Mouse (Mus musculus) hindbrain, embryonic 16.5 days (tissue): ENCODE measurements around the gene Jchain. TPM values are rescaled to one million over a fixed set of nuclear protein-coding genes. Genes with fewer than 3 reads are reported as not detected.
A peak's percentile ranks its signal among the peaks of the same experiment; 100 is the strongest.
"Not testable (repeated sequence)": the region's sequence is repeated elsewhere in the genome, so short reads cannot be mapped to it uniquely, and the experiment has no call there.

Experiments
- ATAC-seq: fragments of 200-750 bp; cut with Nextera tagmentation; 2 replicates; pipeline ENCODE4 v1.8.0; 2017; ENCODE audit warnings: moderate TSS enrichment, moderate library complexity
- H3K27ac ChIP-seq: fragments of 300-500 bp; sonication (generic); 2 replicates; pipeline ENCODE4 v1.5.1; 2014; ENCODE audit warnings: low read depth, mild to moderate bottlenecking, control low read depth, low read length, moderate library complexity
- H3K27me3 ChIP-seq: fragments of 300-500 bp; sonication (generic); replicated peaks from 2 replicates; pipeline ENCODE4 v1.6.1; 2014; ENCODE audit warnings: low read length; ENCODE audit not compliant: control insufficient read depth, insufficient read depth
- H3K36me3 ChIP-seq: fragments of 300-500 bp; sonication (generic); 2 replicates; pipeline ENCODE4 v1.6.1; 2014; ENCODE audit warnings: mild to moderate bottlenecking, low read length, moderate library complexity, mixed read lengths; ENCODE audit not compliant: control insufficient read depth, insufficient read depth
- H3K4me1 ChIP-seq: fragments of 300-500 bp; sonication (generic); 2 replicates; pipeline ENCODE4 v1.6.1; 2014; ENCODE audit warnings: low read depth, low read length; ENCODE audit not compliant: control insufficient read depth, insufficient read depth
- H3K4me2 ChIP-seq: fragments of 300-500 bp; sonication (generic); 2 replicates; pipeline ENCODE4 v1.6.1; 2014; ENCODE audit warnings: mild to moderate bottlenecking, low read length, control low read depth, moderate library complexity
- H3K4me3 ChIP-seq: fragments of 300-500 bp; sonication (generic); 2 replicates; pipeline ENCODE4 v1.5.1; 2014; ENCODE audit warnings: mild to moderate bottlenecking, low read length, control low read depth, moderate library complexity
- H3K9ac ChIP-seq: fragments of 300-500 bp; sonication (generic); 2 replicates; pipeline ENCODE4 v1.6.1; 2014; ENCODE audit warnings: low read depth, mild to moderate bottlenecking, control low read depth, low read length, moderate library complexity
- H3K9me3 ChIP-seq: fragments of 300-500 bp; sonication (generic); 2 replicates; pipeline ENCODE4 v1.6.1; 2014; ENCODE audit warnings: mild to moderate bottlenecking, low read length, moderate library complexity; ENCODE audit not compliant: control insufficient read depth
- WGBS: fragments of 180-500 bp; shearing (Covaris S2); extraction: QIAGEN DNeasy Blood & Tissue Kit; methylation state at CpG from one replicate; pipeline ENCODE4 v1.1.7; 2014; 5-methylcytosine and 5-hydroxymethylcytosine counted together
- polyA plus RNA-seq: library from polyadenylated mRNA; unstranded; fragments of >200 nt; fragmentation: Nextera tagmentation; extraction: Ambion mirVana; gene quantifications from 2 replicates; pipeline ENCODE4 v1.2.1, GENCODE M21; 2015

Jchain gene
- polyA plus RNA-seq, 1 experiment from 2014 or later, result 0.40 TPM

DNA sequence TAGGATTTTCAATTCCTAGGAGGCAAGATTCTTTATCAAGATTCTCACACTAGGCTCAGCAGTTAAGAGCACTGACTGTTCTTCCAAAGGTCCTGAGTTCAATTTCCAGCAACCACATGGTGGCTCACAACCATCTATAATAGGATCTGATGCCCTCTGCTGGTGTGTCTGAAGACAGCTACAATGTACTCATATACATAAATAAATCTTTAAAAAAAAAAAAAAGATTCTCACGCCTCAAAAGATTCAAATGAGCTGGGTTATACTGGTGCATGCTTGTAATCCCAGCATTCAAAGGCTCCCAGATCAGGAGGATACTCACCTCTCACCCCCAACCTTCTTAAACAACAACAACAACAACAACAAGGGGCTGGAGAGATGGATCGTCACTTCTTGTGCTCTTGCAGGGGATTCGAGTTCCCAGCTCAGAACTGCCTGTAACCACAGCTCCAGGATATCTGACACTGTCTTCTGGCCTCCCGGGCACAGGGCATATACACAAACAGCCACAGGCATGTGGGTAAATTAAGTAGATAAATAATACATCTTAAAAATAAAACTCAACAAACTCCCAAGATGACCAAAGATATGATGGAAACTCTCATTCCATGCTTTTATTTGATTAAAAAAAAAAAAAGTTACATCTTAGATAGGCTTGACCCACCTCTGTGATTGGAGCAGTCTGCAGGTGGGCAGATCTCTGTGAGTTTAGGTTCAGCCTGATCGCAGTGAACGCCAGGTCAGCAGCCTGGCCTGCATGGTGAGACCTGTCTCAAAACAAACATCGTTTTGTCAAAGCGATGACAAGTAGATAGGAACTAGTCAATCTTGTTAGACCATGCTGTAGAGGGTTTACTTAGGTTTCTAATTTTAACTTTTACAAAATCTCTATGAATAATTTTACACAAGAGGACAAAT, 35.4 kb upstream of the Jchain start:
- ATAC-seq, result no peak

DNA sequence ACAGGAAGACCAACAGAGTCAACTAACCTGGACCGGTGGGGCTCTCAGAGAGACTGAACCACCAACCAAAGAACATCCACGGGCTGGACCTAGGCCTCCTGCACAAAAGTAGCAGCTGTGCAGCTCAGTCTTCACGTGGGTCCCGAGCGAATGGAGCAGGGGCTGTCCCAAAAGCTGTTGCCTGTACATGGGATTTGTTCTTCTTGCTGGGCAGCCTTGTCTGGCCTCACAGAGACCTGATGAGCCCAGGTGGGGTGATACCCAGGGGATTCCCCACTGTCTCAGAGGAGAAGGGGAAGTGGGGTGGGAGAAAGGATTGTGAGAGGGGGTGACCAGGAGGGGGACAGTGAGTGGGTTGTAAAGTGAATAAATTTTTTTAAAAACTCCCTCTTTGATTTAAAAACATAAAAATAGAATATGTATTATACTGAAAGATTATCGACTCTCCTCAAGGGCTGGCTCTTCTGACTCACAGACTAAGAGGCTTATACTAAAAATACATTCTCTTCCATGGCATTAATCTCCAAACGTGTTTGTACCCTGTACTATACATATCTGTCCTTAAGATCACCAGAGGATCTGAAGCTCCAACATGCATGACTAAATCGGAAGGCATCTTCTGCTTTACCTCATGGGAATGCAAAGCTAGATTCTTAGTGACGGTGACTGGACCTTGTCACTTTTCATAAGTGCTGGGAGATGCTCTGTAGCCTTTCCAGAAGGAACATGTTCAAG, 33.6 kb upstream of the Jchain start:
- Histone ChIP-seq H3K9ac (no peak overlapping the region), H3K27ac (no peak overlapping the region), H3K36me3 (no peaks in the 10 kb centered on the region; the same call in 1 of the 2 replicates), H3K4me2 (no peak overlapping the region), H3K9me3 (no peaks in the 10 kb centered on the region), H3K4me1 (peaks cover 9% of the 10 kb centered on the region), H3K4me3 (no peak overlapping the region), H3K27me3 (no peaks in the 10 kb centered on the region)
- WGBS, result 86% methylated on average over 9 of the region's 9 CpGs
- ATAC-seq, result no peak

More for the DNA sequence above, 35.4 kb upstream of the Jchain start:
- 73% methylated on average over 8 of the region's 8 CpGs for WGBS
- H3K27me3 ChIP-seq, result no peaks in the 10 kb centered on the region
- H3K4me3 ChIP-seq, result no peak overlapping the region
- no peaks in the 10 kb centered on the region for H3K9me3 ChIP-seq
- H3K36me3 ChIP-seq, result no peaks in the 10 kb centered on the region
- H3K4me1 ChIP-seq, result peaks cover 17% of the 10 kb centered on the region
- no peak overlapping the region for H3K27ac ChIP-seq
- no peak overlapping the region for H3K9ac ChIP-seq
- no peak overlapping the region for H3K4me2 ChIP-seq

DNA sequence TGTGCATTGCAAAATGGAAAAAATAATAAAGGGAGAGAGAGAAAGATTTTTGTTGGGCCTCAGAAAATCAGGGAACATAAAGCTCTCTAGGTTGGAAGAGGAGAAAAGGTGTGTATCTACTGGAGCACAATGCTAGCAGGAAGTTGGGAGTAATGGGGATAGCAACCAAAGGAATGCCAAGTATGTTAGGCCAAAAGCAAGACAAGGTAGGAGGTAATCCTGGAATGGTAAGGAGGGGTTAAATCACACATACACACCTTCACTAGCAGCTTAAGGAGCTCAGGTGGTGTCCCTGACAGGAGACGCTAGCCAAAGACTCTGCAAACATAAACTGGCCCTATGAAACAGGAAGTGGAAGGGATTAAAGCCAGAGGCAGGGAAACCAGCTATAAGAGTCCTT, 31.3 kb upstream of the Jchain start:
- H3K36me3 ChIP-seq, result no peaks in the 10 kb centered on the region; the same call in 1 of the 2 replicates
- WGBS, result 64% methylated on average over 1 of the region's 1 CpGs
- H3K4me1 ChIP-seq, result peaks cover 18% of the 10 kb centered on the region
- no peak overlapping the region for H3K9ac ChIP-seq
- H3K4me2 ChIP-seq, result no peak overlapping the region
- no peak overlapping the region for H3K27ac ChIP-seq
- ATAC-seq, result no peak
- no peak overlapping the region for H3K4me3 ChIP-seq
- H3K9me3 ChIP-seq, result no peaks in the 10 kb centered on the region
- H3K27me3 ChIP-seq, result no peaks in the 10 kb centered on the region

DNA sequence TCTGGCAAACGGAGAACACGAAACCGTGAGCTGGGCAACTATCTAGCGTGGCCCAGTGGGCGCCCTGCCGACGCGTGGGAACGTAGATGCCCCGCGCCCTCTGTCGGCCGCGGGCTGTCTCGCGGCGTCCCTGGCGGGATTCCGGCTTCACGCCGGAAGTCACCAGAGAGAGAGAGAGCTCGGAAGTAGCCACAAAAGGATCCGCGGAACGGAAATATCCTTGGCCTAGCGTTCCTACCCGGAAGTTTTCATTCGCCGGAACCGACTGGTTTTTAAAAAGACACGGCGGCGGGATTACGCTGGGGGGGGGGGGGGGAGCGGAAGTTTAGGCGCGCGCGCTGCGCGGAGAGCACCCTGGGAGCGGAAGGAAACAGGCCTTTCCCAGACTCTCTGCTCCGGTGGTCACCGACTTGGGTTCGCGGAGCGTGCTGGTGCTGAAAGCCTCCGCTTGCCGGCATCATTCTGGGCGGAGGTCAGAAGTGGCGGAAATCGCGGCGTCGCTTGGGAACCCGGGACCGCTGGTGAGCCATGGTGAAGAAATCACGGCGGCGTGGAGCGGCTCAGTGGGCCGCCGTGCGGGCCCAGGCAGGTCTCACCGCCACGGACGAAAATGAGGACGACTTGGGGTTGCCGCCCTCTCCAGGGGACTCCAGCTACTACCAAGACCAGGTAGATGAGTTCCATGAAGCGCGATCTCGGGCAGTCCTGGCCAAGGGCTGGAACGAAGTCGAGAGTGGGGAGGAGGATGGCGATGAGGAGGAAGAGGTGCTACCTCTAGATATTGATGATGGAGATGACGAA, 26.6 kb upstream of the Jchain start, which contains the start of gene Utp3:
Gene Utp3 (plus strand): TSS at position 377 of the 801 bp plus-strand sequence.
- H3K27ac ChIP-seq, result peak within 1 kb of the TSS; percentile 94
- H3K27me3 ChIP-seq, result no peaks in the 10 kb centered on the region
- H3K9me3 ChIP-seq, result no peaks in the 10 kb centered on the region
- ATAC-seq, result peak; percentile 97
- H3K4me1 ChIP-seq, result peaks cover 15% of the 10 kb centered on the region
- H3K9ac ChIP-seq, result peak within 1 kb of the TSS; percentile 92
- under 1% methylated on average over 66 of the region's 76 CpGs for WGBS
- H3K4me3 ChIP-seq, result peak within 1 kb of the TSS; percentile 91
- no peaks in the 10 kb centered on the region; the same call in 1 of the 2 replicates for H3K36me3 ChIP-seq
- peak within 1 kb of the TSS; percentile 84 for H3K4me2 ChIP-seq

DNA sequence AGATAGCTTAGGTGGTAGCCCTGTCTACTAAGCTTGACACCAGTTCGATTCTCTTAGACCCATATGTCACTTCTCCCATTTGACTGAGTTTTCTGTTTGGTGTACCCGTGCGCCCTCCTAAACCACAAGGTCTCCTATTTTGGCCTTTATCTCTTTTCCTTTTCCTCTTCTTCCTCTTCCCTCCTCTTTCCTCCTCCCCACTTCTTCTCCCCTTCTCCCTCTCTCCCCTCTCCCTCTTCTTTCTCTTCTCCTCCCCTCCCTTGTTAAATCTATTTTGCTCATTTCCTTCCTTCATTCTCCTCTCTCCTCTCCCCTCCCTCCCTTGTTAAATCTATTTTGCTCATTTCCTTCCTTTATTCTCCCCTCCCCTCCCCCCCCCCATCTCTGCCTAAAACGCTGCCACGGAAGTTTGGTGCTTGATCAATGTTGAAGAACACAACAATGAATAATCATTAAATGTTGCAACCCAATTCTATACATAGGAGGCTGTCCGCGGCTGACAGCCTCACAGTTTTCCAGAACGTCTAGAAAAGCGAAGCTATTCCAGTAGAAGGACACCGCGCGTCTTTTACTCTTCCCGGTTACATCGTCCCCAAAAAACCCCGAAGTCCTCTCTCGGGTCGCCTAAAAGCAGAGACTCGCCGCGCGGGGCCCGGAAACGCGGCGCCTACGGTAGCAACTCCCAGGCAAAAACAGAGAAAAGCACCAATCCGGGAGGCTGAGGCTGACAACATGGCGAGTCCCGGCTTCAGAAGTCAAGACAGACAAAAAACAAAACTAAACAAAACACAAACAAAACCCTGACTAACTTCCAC, 25.8 kb upstream of the Jchain start:
- WGBS, result 8% methylated on average over 29 of the region's 29 CpGs
- peak overlapping the region; percentile 91 for H3K4me3 ChIP-seq
- H3K4me2 ChIP-seq, result peak overlapping the region; percentile 84
- no peaks in the 10 kb centered on the region; the same call in 1 of the 2 replicates for H3K36me3 ChIP-seq
- peak; percentile 79 for ATAC-seq
- peaks cover 15% of the 10 kb centered on the region for H3K4me1 ChIP-seq
- no peaks in the 10 kb centered on the region for H3K9me3 ChIP-seq
- H3K27ac ChIP-seq, result peak overlapping the region; percentile 94
- H3K27me3 ChIP-seq, result no peaks in the 10 kb centered on the region
- peak overlapping the region; percentile 76 for H3K9ac ChIP-seq

DNA sequence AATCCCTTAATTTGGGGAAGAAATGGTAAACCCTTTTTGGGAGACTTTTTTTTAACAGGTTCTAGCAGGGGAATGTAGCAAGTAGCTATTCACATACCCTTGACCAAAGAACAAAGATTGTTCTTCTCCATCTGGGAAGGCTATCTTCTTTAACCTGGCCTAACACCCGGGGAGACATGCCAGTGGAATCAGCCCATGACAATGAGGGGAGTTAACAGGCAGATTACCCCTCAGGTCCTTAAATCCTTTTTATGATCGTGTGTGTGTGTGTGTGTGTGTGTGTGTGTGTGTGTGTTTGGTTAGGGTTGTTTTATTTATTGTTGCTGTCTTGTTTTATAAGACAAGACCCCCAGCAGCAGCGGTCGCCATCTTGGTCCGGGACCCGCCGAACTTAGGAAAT, 17.8 kb upstream of the Jchain start:
- Histone ChIP-seq H3K4me2 (no peak overlapping the region), H3K9me3 (no peaks in the 10 kb centered on the region), H3K36me3 (no peaks in the 10 kb centered on the region), H3K27ac (no peak overlapping the region), H3K9ac (no peak overlapping the region), H3K27me3 (no peaks in the 10 kb centered on the region), H3K4me1 (no peaks in the 10 kb centered on the region), H3K4me3 (no peak overlapping the region)
- WGBS, result 93% methylated on average over 7 of the region's 7 CpGs
- no peak for ATAC-seq

DNA sequence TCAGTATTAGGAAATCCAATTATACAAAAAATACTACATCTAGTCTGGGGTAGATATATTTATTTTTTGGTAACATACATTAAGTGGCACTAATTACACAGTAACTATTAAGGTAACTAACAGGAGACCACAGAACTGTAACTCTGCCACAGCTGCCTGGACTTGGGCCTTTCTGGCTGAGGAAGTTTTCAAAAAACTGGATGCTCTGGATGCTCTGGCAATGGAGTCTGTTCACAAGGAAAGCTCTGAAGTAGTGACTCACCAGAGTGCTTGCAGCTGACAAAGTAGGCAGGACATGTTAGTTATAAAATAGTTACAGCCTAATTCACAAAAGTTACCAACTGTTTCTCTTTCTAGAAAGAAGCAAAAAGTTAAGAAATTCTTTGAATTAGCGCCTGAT, 16.7 kb upstream of the Jchain start:
- WGBS, result 98% methylated on average over 1 of the region's 1 CpGs
- not testable (repeated sequence) for H3K4me2 ChIP-seq, H3K27ac ChIP-seq, H3K9me3 ChIP-seq, H3K27me3 ChIP-seq, H3K4me1 ChIP-seq, H3K36me3 ChIP-seq, ATAC-seq, H3K9ac ChIP-seq, H3K4me3 ChIP-seq

DNA sequence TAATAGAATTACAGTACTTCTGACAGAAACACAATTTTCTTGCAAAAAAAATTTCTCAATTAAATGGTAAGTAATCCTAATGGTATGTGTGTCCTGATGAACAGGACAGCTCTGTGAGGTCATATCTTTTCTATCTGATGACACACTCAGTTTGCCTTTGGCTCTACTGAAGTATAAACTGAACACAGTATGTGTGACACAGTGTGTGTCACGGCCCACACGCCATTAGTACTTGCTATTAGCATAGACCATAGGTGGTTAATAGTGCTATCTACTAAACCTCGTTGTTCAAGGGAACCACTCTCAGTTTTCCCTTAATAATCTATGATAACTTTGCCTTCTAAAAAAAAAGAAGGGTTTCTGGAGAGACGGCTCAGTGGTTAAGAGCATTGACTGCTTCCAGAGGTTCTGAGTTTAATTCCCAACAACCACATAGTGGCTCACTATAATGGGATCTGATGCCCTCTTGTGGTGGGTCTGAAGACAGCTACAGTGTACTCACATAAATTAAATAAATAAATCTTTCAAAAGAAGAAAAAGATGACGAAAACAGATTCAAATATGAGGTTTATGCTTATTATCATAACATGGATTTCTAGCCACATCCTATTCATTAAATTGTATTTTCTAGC, 15.1 kb upstream of the Jchain start:
- 59% methylated on average over 5 of the region's 5 CpGs for WGBS
- Histone ChIP-seq H3K36me3 (no peaks in the 10 kb centered on the region), H3K27me3 (no peaks in the 10 kb centered on the region), H3K4me3 (no peak overlapping the region), H3K9me3 (no peaks in the 10 kb centered on the region), H3K27ac (no peak overlapping the region), H3K4me1 (no peaks in the 10 kb centered on the region), H3K4me2 (no peak overlapping the region), H3K9ac (no peak overlapping the region)
- peak; percentile 81 for ATAC-seq
